Mouse (Mus musculus): ENCODE measurements at regions not wholly inside any gene's neighbourhood (a gene's known extent, or its start where the extent isn't known, plus 50 kb on each side); places are given as distances from the start of the nearest gene placed in this dataset.
"Not testable (repeated sequence)": the region's sequence is repeated elsewhere in the genome, so short reads cannot be mapped to it uniquely, and the experiment has no call there.

DNA sequence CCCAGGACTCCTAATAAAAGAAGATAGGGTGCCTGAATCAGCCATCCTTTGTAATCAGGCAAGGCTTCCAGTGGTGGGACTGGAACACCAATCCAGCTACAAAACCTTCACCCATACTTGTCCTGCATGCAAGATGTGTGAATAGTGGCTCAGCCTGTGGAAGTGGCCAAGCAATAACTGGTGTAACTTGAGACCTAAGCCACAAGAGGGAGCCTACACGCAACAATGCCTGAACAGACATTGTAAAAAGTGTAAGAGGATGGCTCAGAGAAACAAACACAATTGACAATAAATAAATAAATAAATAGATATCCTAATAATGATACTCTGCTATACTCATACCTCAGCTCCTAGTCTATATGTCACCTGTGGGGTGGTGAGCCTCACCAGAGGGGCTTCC lies 781.5 kb upstream of the Cdh20 start:
- peak; percentile 13 for DNase-seq (ENCODE audit: low read depth, low spot score)

GRCm38 (mm10) chr1:104002906-104003305 lies 765.4 kb upstream of the Cdh20 start:
- not testable (repeated sequence) for DNase-seq (ENCODE audit: low read depth, low spot score)

DNA sequence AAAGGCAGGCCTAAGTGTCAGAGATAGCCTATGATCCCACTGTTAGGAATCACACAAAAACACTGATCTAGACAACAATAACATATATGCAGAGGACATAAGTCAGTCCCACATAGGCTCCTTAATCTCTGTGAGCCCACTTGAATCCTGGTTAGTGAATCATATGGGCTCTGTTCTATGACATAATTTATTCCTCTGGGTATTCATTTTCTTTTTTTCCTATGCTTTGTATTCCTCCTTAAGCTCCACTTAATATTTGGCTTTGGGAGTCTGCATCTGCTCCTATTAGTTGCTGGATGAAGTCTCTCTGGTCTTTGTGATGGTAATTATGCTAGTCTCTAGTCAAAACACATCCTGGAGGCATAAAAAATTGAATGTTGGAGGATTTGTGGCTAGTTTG lies 738.7 kb upstream of the Cdh20 start:
- DNase-seq (ENCODE audit: low read depth, low spot score) = no peak

GRCm38 (mm10) chr1:104048440-104048839 lies 719.9 kb upstream of the Cdh20 start:
- DNase-seq (ENCODE audit: low read depth, low spot score) = no peak

- DNase-seq (ENCODE audit: low read depth, low spot score) = peak; percentile 1
Measured at GRCm38 (mm10) chr1:104049169-104049948, 719.0 kb upstream of the Cdh20 start.
